Mouse (Mus musculus): ENCODE results near the gene Gabra5. TPM values are rescaled to one million over a fixed set of nuclear protein-coding genes. Genes with fewer than 3 reads are reported as not detected.

Gabra5 gene
- 0.28 and 0.52 TPM in 2 replicates for polyA plus RNA-seq (2015; fragmentation: Nextera tagmentation; extraction: Ambion mirVana)

DNA sequence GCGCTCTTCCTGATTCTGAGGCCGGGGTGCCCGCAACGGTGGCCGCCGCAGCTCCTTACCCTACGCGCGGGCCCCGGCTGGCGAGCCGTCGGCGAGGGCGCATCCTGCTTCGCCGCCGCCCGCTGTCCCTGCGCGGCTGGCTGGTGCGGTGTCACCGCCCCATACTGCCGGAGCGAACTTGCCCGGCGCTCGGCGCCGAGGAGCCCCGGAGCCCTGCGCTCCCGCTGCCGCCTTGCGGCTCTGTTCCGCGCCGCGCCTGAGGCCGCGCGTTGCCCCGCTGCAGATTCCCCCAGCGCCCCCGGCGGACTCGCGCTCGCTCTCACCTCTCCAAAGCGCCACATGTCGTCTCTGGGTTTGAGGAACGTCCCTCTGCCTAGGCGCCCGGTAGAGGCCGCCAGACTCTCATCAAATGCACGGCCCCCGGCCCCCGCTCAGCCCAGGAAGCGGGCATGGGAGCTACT is at the start of gene Gabra5:
Gabra5 (minus strand) TSS at position 379 of the 461 bp plus-strand sequence.
- 1% methylated on average over 57 of the region's 59 CpGs for WGBS
- Histone ChIP-seq H3K9ac (peak within 1 kb of the TSS; percentile 35; the same call in 1 of the 2 replicates), H3K27me3 (peaks cover 67% of the 10 kb centered on the region)

DNA sequence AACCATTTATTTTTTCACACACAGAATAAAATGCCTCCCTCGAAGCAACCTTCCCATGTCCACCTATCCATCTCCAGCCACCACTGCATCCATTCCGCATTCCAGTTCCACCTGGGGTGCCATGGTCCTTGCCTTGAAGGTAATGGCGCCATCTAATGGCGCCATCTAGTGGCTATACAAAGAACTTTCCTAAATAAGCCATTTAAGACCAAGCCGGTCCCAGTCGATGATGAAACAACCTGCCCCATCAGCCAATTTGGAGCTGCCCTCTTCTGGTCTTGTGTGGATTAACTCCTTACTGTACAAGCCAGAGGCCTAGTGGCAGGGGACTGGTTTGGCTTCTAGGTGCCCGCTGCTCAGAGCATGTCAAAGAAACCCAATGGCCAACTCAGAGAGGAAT is 28.7 kb upstream of the Gabra5 start:
- no peaks in the 10 kb centered on the region for H3K36me3 ChIP-seq
- no peaks in the 10 kb centered on the region for H3K4me1 ChIP-seq
- no peak overlapping the region for H3K27ac ChIP-seq
- H3K4me3 ChIP-seq, result no peak overlapping the region
- no peaks in the 10 kb centered on the region for H3K9me3 ChIP-seq
- no peak overlapping the region for H3K4me2 ChIP-seq (replicated peaks)
- no peaks in the 10 kb centered on the region for H3K27me3 ChIP-seq
- no peak overlapping the region for H3K9ac ChIP-seq
- no peak for ATAC-seq (ENCODE audit: low FRiP score, low read depth)
- 18% methylated on average over 7 of the region's 7 CpGs for WGBS

More for the DNA sequence above, at the start of gene Gabra5:
- H3K4me1 ChIP-seq, result peaks cover 12% of the 10 kb centered on the region; the same call in 1 of the 2 replicates
- no peaks in the 10 kb centered on the region for H3K36me3 ChIP-seq
- peak within 1 kb of the TSS; percentile 45 for H3K4me3 ChIP-seq
- H3K27ac ChIP-seq, result no peak within 1 kb of the TSS
- peak; percentile 28; the same call in 1 of the 2 replicates for ATAC-seq (ENCODE audit: low FRiP score, low read depth)
- H3K4me2 ChIP-seq (replicated peaks), result peak within 1 kb of the TSS; percentile 72
- H3K9me3 ChIP-seq, result no peaks in the 10 kb centered on the region

DNA sequence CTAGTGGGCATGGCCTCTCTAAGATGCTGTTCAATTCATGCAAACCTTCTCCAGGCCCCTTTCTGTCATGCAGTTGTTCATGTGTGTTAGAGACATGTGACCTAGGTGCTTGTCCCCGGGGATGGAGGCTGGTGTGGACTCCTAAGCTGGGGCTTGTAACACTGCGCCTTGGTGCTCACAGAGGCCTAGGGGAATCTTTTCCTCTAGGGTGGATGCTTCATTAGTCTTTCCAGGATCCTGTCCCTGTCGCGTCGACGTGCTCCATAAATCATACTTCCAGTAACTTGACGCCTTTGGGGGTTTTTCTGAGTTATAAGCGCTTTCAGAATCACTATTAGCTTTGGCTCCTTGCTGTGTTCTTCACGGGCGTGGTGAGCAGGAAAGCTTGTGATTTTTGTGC is 22.8 kb upstream of the Gabra5 start:
- WGBS, result 64% methylated on average over 10 of the region's 10 CpGs
- H3K4me2 ChIP-seq (replicated peaks), result no peak overlapping the region

DNA sequence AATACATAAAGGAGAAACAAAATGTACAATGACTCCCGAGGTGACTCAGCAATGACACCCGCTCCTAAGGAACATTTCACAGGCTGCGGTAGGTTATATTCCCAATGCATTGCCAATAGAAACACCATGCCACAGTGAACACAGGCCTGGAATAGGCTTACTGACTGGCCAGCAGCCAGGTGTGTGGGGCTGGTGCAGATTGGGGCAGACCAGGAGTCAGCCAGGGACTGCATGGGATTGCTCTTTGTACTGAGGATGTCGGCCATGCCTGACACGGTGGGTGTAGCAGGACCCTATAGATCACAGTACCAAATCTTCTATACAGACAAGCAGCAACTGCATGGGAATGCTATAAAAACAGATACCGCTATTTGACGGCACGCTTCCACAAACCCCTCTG is 20.1 kb upstream of the Gabra5 start:
- Histone ChIP-seq H3K4me3 (no peak overlapping the region), H3K4me1 (no peaks in the 10 kb centered on the region), H3K9me3 (no peaks in the 10 kb centered on the region), H3K4me2 (replicated peaks) (no peak overlapping the region), H3K27ac (no peak overlapping the region), H3K9ac (no peak overlapping the region), H3K36me3 (no peaks in the 10 kb centered on the region), H3K27me3 (no peaks in the 10 kb centered on the region)
- no peak for ATAC-seq (ENCODE audit: low FRiP score, low read depth)
- WGBS, result 92% methylated on average over 8 of the region's 8 CpGs

More for the DNA sequence above, 22.8 kb upstream of the Gabra5 start:
- Histone ChIP-seq H3K27me3 (no peaks in the 10 kb centered on the region), H3K4me1 (no peaks in the 10 kb centered on the region), H3K4me3 (no peak overlapping the region), H3K9me3 (no peaks in the 10 kb centered on the region), H3K36me3 (no peaks in the 10 kb centered on the region), H3K27ac (no peak overlapping the region), H3K9ac (no peak overlapping the region)
- no peak for ATAC-seq (ENCODE audit: low FRiP score, low read depth)

DNA sequence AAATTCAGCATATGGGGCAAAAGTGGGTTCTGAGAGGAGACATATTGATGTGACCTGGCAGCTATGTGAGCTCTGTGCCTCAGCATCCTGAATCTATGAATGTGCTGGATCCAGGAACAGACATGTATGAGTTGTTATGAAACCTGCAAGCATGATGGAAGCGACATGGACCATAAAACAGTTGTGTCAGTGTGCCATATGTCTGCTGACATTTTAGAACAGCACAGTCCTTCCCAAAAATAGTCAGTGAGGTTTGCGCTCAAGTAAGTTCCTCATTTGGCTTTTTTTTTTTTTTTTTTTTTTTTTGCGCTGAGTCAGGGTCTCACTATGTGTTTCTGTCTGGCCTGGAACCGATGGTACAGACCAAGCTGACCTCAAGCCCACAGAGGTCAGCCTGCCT is 19.6 kb upstream of the Gabra5 start:
- no peak overlapping the region for H3K4me3 ChIP-seq
- no peak overlapping the region for H3K9ac ChIP-seq
- no peak for ATAC-seq (ENCODE audit: low FRiP score, low read depth)
- H3K4me2 ChIP-seq (replicated peaks), result no peak overlapping the region
- H3K36me3 ChIP-seq, result no peaks in the 10 kb centered on the region
- no peaks in the 10 kb centered on the region for H3K4me1 ChIP-seq
- H3K9me3 ChIP-seq, result no peaks in the 10 kb centered on the region
- 88% methylated on average over 4 of the region's 4 CpGs for WGBS
- H3K27ac ChIP-seq, result no peak overlapping the region
- no peaks in the 10 kb centered on the region for H3K27me3 ChIP-seq

DNA sequence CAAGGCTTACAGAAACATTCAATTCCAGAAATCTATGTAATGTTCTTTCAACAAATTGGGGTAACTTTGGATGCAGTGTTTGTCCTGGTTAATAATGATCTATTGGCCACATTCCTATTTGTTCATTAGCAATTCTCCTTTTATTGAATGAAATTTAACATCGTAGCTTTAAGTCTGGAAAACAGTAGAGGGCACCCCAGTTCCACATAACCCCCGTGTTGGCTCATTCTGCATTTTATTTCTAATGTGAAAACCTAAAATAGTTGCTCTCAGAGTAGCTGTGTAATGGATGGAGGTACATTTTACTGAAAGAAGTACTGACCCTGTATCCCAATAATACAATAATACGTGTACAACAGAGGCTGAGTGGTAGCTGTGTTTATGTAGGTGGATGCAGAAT is 3.1 kb upstream of the Gabra5 start:
- Histone ChIP-seq H3K4me1 (peaks cover 12% of the 10 kb centered on the region; the same call in 1 of the 2 replicates), H3K9ac (no peak overlapping the region), H3K9me3 (no peaks in the 10 kb centered on the region), H3K27me3 (peaks cover 43% of the 10 kb centered on the region), H3K27ac (no peak overlapping the region), H3K36me3 (no peaks in the 10 kb centered on the region), H3K4me3 (no peak overlapping the region), H3K4me2 (replicated peaks) (no peak overlapping the region)
- ATAC-seq (ENCODE audit: low FRiP score, low read depth), result no peak
- WGBS, result 33% methylated on average over 3 of the region's 3 CpGs

DNA sequence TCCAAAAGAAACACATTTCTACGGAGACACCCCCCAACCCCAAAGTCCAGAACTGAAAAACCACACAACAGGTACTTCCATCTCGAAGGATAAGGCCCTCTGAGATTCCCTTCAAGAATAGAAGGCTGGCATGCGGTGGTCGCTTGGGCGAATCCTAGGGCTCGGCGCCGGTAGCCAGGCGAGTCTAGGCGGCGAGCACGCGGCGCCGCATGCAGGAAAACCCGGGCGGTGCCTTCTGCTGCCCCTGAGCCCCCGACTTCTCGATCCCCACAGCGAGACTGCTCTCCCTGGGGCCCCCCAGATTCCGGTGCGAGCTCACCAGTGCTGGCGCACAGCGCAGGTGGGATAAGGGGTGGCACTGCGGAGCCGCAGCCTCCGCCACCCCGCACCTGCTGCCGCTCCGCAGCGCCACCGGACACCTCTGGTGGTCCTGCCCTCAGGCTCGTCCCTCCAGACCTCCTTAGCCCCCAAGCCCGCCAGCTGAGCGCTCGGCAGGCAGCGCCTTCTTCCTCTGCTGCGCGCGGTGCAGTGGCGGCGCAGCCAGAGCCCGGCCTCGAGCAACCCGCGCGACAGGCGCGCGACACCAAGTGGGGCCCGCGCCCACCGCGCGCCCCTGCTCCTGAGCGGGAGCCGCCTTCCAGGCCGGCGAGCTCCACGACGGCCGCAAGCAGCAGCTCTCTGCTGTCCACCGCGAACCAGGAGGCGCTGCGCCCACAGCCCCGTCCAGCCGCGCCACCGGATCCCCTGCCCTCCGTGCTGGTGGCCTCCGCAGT is 813 bp downstream of the Gabra5 start:
- no peak for ATAC-seq (ENCODE audit: low FRiP score, low read depth)

DNA sequence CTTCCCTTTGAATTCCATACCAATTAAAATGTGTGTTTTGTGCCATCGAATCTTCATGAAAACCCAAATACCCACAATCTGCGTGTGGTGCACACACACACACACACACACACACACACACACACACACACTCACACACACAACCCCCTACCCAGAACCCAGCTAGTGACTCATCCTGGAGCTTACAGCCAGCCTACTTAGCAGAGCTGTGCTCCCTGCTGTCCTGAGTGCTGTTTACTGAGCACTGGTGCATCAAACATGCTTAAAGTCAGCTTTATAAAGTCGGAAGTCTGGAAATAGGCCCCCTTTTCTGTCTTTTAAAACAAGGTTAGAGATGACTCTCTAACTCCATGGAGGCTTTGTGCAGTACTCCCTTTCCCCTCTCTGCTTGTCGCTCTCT is 7.0 kb downstream of the Gabra5 start:
- H3K27ac ChIP-seq, result no peak overlapping the region
- H3K9me3 ChIP-seq, result no peaks in the 10 kb centered on the region
- no peak overlapping the region for H3K4me2 ChIP-seq (replicated peaks)
- WGBS, result 82% methylated on average over 4 of the region's 4 CpGs
- H3K9ac ChIP-seq, result no peak overlapping the region
- peaks cover 22% of the 10 kb centered on the region for H3K27me3 ChIP-seq
- H3K36me3 ChIP-seq, result no peaks in the 10 kb centered on the region
- H3K4me3 ChIP-seq, result no peak overlapping the region
- no peaks in the 10 kb centered on the region for H3K4me1 ChIP-seq
- ATAC-seq (ENCODE audit: low FRiP score, low read depth), result no peak

More for the DNA sequence above, 813 bp downstream of the Gabra5 start:
- WGBS, result 2% methylated on average over 58 of the region's 72 CpGs
- Histone ChIP-seq H3K9ac (peak overlapping the region; percentile 35; the same call in 1 of the 2 replicates), H3K36me3 (no peaks in the 10 kb centered on the region), H3K9me3 (no peaks in the 10 kb centered on the region), H3K27ac (no peak overlapping the region), H3K4me1 (peaks cover 12% of the 10 kb centered on the region; the same call in 1 of the 2 replicates), H3K4me2 (replicated peaks) (peak overlapping the region; percentile 72), H3K27me3 (peaks cover 67% of the 10 kb centered on the region), H3K4me3 (peak overlapping the region; percentile 45)

DNA sequence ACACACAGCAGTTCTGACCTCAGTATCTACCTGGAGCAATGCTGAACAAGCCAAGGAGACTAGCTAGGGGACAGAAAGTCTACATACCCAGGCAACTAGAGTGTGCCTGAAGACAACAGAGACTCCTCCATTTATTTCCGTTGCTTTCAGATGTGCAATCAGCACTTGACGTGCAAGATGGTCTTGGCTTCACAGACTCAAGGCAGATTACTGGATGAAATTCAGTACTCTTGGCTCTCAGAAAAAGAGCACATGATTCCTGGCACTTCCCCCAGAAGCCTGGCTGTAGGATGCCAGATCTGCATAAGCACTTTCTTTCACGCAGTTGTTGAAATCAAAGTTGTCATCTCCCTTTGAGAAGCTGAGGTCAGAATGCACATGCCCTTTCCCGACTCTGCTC is 18.1 kb downstream of the Gabra5 start:
- no peak overlapping the region for H3K4me3 ChIP-seq
- no peak for ATAC-seq (ENCODE audit: low FRiP score, low read depth)
- H3K27ac ChIP-seq, result no peak overlapping the region
- no peaks in the 10 kb centered on the region for H3K9me3 ChIP-seq
- H3K9ac ChIP-seq, result no peak overlapping the region
- H3K36me3 ChIP-seq, result no peaks in the 10 kb centered on the region
- no peaks in the 10 kb centered on the region for H3K27me3 ChIP-seq
- no peak overlapping the region for H3K4me2 ChIP-seq (replicated peaks)
- no peaks in the 10 kb centered on the region for H3K4me1 ChIP-seq
- 80% methylated on average over 4 of the region's 4 CpGs for WGBS

DNA sequence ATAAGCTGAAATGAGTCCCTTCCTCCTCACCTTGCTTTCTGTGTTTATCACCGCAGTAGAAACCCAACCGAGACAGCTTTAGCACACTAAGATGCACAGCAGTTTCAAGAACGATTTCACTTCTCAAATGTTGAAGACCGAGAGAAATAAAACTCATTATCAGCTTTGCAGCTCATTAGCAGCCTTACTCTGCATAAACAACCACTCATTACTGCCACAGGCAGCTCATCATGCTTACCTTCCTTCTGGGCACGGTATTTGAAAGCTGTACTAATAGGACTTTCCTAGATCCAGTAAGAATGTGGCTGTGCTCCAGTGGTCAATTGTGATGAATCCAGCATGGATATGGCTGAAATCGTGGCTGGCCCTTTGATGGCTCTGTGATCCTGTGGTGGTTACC is 23.0 kb downstream of the Gabra5 start:
- ATAC-seq (ENCODE audit: low FRiP score, low read depth), result no peak

DNA sequence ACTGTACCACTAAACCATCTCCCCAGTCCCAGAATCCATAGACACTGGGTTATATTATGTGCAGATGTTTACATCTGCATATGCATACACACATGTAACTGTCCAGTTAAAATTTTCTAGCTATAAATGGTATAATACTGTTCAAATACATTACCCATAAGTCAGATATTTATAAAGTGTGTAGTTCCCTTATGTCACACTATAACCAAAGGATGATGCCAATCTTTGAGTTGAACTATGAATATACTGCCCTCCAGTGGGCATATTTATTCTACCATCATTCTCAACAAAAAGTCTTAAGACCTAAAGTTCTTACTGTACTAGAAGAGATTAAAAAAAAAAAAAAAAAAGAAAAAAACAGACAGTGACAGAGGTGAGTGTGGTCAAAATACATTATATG is 27.0 kb downstream of the Gabra5 start:
- Histone ChIP-seq H3K9ac (no peak overlapping the region), H3K9me3 (no peaks in the 10 kb centered on the region), H3K4me3 (no peak overlapping the region), H3K27me3 (no peaks in the 10 kb centered on the region), H3K36me3 (no peaks in the 10 kb centered on the region), H3K27ac (no peak overlapping the region), H3K4me1 (no peaks in the 10 kb centered on the region), H3K4me2 (replicated peaks) (no peak overlapping the region)
- no peak for ATAC-seq (ENCODE audit: low FRiP score, low read depth)

More for the DNA sequence above, 23.0 kb downstream of the Gabra5 start:
- H3K36me3 ChIP-seq, result no peaks in the 10 kb centered on the region
- no peak overlapping the region for H3K9ac ChIP-seq
- no peaks in the 10 kb centered on the region for H3K9me3 ChIP-seq
- WGBS, result 70% methylated on average over 6 of the region's 6 CpGs
- H3K27me3 ChIP-seq, result no peaks in the 10 kb centered on the region
- no peak overlapping the region for H3K4me3 ChIP-seq
- H3K4me2 ChIP-seq (replicated peaks), result no peak overlapping the region
- no peaks in the 10 kb centered on the region for H3K4me1 ChIP-seq
- no peak overlapping the region for H3K27ac ChIP-seq

DNA sequence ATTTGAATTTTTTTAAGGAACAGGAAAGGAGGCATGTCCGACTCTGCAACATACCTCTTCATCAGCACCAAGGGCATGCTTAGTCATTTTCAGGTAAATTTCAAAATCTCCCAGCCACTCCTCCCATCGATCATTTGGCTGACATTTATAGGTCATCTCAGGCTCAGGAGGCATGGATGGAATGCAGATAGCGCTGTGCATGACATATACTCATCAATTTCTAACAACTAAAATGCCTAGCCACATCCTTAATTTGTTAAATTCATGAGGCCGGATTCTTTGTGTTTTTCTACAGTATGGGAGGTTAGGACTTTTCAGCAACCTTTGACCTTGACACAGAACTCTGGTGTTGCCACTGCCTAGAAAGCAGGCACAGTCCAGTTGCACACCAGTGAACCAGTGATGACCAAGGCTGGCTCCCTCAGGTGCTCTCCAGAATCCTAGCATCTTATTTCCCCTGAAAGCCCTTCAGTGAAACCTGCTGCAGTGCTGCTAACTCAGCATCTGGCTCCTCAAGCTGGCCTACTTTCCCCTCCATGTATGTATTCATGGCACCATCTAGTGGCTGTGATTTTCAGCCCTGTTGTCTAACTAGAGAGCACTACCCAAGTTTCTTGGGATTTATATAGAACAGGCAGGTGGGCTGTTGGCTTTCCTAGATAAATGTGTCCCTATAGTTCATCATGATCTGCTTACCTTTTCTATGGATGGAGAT is 35.9 kb downstream of the Gabra5 start:
- Histone ChIP-seq H3K36me3 (no peaks in the 10 kb centered on the region), H3K4me2 (replicated peaks) (no peak overlapping the region), H3K27me3 (no peaks in the 10 kb centered on the region), H3K9me3 (no peaks in the 10 kb centered on the region), H3K27ac (no peak overlapping the region), H3K4me1 (no peaks in the 10 kb centered on the region), H3K9ac (no peak overlapping the region), H3K4me3 (no peak overlapping the region)
- ATAC-seq (ENCODE audit: low FRiP score, low read depth), result no peak
- WGBS, result 70% methylated on average over 4 of the region's 4 CpGs

Data from limb, embryonic 13.5 days (tissue).